Mouse (Mus musculus): ENCODE results near the gene Pnpo.

- TF ChIP-seq CTCF (conservative IDR thresholded peaks at IDR 0.05; ENCODE audit: low read length) (no peak), POU5F1 (IDR thresholded peaks at IDR 0.05; ENCODE audit: borderline replicate concordance, low read length) (no peak)
Measured at GRCm38 (mm10) chr11:96919003-96919402, 24.8 kb downstream of the Pnpo start.

All from E14TG2a.4 (cell line).